Mouse (Mus musculus) megakaryocyte, embryonic 14.5 days (primary cell): ENCODE measurements around the gene Isoc2b.

Experiments
- FLI1 ChIP-seq: IDR thresholded peaks from 2 replicates; pipeline ENCODE4 v1.6.1; 2012; ENCODE audit warnings: low read length, inconsistent platforms, mixed read lengths
- GATA1 ChIP-seq: IDR thresholded peaks from 3 replicates; pipeline ENCODE4 v1.6.1; 2012; ENCODE audit warnings: mixed read lengths, low read length, inconsistent platforms, borderline replicate concordance

GRCm38 (mm10) chr7:4876753-4877221 lies 6.7 kb upstream of the Isoc2b start, which contains the start of gene Isoc2a:
- TF ChIP-seq GATA1 (no peak), FLI1 (no peak)
